Mouse (Mus musculus): Measurements from ENCODE around the gene Spsb3.

Gene Spsb3

GRCm38 (mm10) chr17:24874405-24874745, 12.1 kb upstream of the Spsb3 start:
- DNase-seq (ENCODE audit: low spot score in 2 of 2): no peak

GRCm38 (mm10) chr17:24874989-24875388, 11.5 kb upstream of the Spsb3 start:
- no peak for DNase-seq (ENCODE audit: low spot score in 2 of 2)

- no peak for DNase-seq (ENCODE audit: low spot score in 2 of 2)
Measured at GRCm38 (mm10) chr17:24877336-24878116, 8.9 kb upstream of the Spsb3 start.

- peak; percentile 65 to 81 for DNase-seq (ENCODE audit: low spot score in 2 of 2)
Measured at GRCm38 (mm10) chr17:24878117-24878397, 8.4 kb upstream of the Spsb3 start.

GRCm38 (mm10) chr17:24878531-24878930, 7.9 kb upstream of the Spsb3 start:
- no peak for DNase-seq (ENCODE audit: low spot score in 2 of 2)

- DNase-seq (ENCODE audit: low spot score in 2 of 2): no peak
Measured at GRCm38 (mm10) chr17:24881738-24882440, 4.6 kb upstream of the Spsb3 start.

- no peak for DNase-seq (ENCODE audit: low spot score in 2 of 2)
Measured at GRCm38 (mm10) chr17:24884391-24884790, 2.1 kb upstream of the Spsb3 start.

GRCm38 (mm10) chr17:24885356-24886133, 898 bp upstream of the Spsb3 start:
- no peak for DNase-seq (ENCODE audit: low spot score in 2 of 2)

- no peak for DNase-seq (ENCODE audit: low spot score in 2 of 2)
Measured at GRCm38 (mm10) chr17:24886932-24887271, 459 bp downstream of the Spsb3 start.

GRCm38 (mm10) chr17:24887291-24888080, 1.0 kb downstream of the Spsb3 start:
- DNase-seq (ENCODE audit: low spot score in 2 of 2): no peak

- DNase-seq (ENCODE audit: low spot score in 2 of 2): no peak
Measured at GRCm38 (mm10) chr17:24888862-24889261, 2.4 kb downstream of the Spsb3 start.

- DNase-seq (ENCODE audit: low spot score in 2 of 2): no peak
Measured at GRCm38 (mm10) chr17:24890151-24891092, 4.0 kb downstream of the Spsb3 start.

GRCm38 (mm10) chr17:24891321-24891720, 4.9 kb downstream of the Spsb3 start:
- DNase-seq (ENCODE audit: low spot score in 2 of 2): no peak

GRCm38 (mm10) chr17:24892785-24893184, 6.3 kb downstream of the Spsb3 start:
- no peak for DNase-seq (ENCODE audit: low spot score in 2 of 2)

GRCm38 (mm10) chr17:24893276-24893675, 6.8 kb downstream of the Spsb3 start:
- no peak for DNase-seq (ENCODE audit: low spot score in 2 of 2)

- DNase-seq (ENCODE audit: low spot score in 2 of 2): no peak
Measured at GRCm38 (mm10) chr17:24894061-24894994, 7.9 kb downstream of the Spsb3 start.

- peak; percentile 71 to 83 for DNase-seq (ENCODE audit: low spot score in 2 of 2)
Measured at GRCm38 (mm10) chr17:24894995-24895547, 8.6 kb downstream of the Spsb3 start, which contains the start of the genes Eme2 and Mrps34. TSS of gene Eme2 (minus strand) at chr17:24895087. TSS of gene Mrps34 (plus strand) at chr17:24895116.

GRCm38 (mm10) chr17:24895571-24896240, 9.3 kb downstream of the Spsb3 start:
- no peak for DNase-seq (ENCODE audit: low spot score in 2 of 2)

Measured in heart, adult 9 months (tissue).